Mouse (Mus musculus) embryonic fibroblast, embryonic 13.5 days (primary cell): Measurements from ENCODE around the gene Aff3.

Experiments used
- CTCF ChIP-seq: IDR thresholded peaks from 2 replicates; pipeline ENCODE4 v1.5.1; 2011; ENCODE audit warnings: mild to moderate bottlenecking, control low read depth, low read length, moderate library complexity, borderline replicate concordance; ENCODE audit not compliant: insufficient read depth
- POLR2A ChIP-seq: IDR thresholded peaks from 2 replicates; pipeline ENCODE4 v1.6.1; 2011; ENCODE audit warnings: low read depth, mild to moderate bottlenecking, control low read depth, low read length, moderate library complexity

DNA sequence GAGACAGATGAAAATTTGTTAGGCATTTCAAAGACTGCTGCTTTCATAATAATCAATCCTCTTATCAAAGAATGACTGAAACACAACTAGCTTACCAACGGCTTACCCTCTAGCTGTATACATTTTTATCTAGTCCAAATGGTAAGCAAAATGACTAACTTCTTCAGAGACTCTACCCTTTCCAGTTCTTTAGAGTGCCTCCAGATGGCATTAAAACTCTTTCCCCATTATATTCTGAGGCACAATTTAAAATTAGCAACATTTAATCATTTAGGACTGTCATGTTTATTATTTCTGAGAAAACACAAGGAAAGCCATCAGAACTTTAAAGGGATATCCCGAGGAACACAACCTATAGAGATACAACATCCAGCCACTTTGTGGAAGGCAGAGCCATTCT lies 346.1 kb downstream of the Aff3 start:
- TF ChIP-seq CTCF (no peak), POLR2A (no peak)
